ENCODE assay signal across 9 mouse cellular contexts in the genomic region with DNA sequence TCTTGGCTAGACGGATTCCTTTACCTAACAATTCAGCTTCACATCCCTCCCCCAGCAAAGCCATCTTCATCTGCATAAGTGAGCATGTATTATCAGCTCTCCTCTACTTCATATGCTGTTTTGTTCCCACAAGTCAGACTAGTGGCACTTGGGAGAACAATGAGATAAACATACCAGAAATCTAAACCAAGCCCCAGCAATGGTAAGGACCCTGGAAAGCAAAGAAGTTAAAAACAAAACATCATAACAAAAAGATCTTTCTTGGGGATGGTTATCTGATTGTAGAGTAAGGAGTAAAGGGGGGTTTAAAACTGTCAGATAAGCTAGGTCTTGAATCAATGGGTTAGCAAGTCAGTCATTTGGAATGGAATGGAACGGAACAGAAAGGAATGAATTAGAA. TPM values are rescaled to one million over a fixed set of nuclear protein-coding genes. Genes with fewer than 3 reads are reported as not detected.
DNase-seq lines count a peak whose midpoint lies in the region; ATAC-seq and TF ChIP-seq lines count a peak whose summit lies in the region.
"Had no signal": no experiment of that assay in that cellular context is flagged by ENCODE, and none has a peak within 500 bp of the region (broad histone marks: within the 10 kb centered on the region; RNA-seq: fewer than 3 reads in every experiment).

No protein-coding gene starts in this region.

- H3K4me3 ChIP-seq in heart, postnatal 0 days (ENCODE audit: low read depth, low read length): peak overlapping the region; percentile 81
- peak overlapping the region; percentile 85 for H3K4me3 ChIP-seq in forebrain, postnatal 0 days (ENCODE audit: low read depth, low read length)

- peak overlapping the region; percentile 80 for H3K4me2 ChIP-seq in heart, postnatal 0 days (ENCODE audit: low read depth, low read length)
- peak overlapping the region; percentile 69 for H3K4me2 ChIP-seq in forebrain, postnatal 0 days (ENCODE audit: low read depth)

- H3K4me1 ChIP-seq in heart, postnatal 0 days (ENCODE audit: control insufficient read depth, insufficient read depth): peaks cover 13% of the 10 kb centered on the region
- peaks cover 4% of the 10 kb centered on the region; the same call in 1 of the 2 replicates for H3K4me1 ChIP-seq in forebrain, postnatal 0 days (ENCODE audit: insufficient read depth)

- no peaks in the 10 kb centered on the region for H3K9me3 ChIP-seq in heart, postnatal 0 days (replicated peaks; ENCODE audit: control insufficient read depth, low read length)
- no peaks in the 10 kb centered on the region for H3K9me3 ChIP-seq in forebrain, postnatal 0 days (ENCODE audit: low read length)

- 25% methylated on average over 2 of the region's 2 CpGs for WGBS in heart, postnatal 0 days
- 4% methylated on average over 2 of the region's 2 CpGs for WGBS in forebrain, postnatal 0 days

- no peaks in the 10 kb centered on the region for H3K36me3 ChIP-seq in heart, postnatal 0 days (replicated peaks; ENCODE audit: control insufficient read depth, insufficient read depth, low read length)
- no peaks in the 10 kb centered on the region for H3K36me3 ChIP-seq in forebrain, postnatal 0 days (ENCODE audit: insufficient read depth)

- H3K27me3 ChIP-seq in heart, postnatal 0 days (ENCODE audit: control insufficient read depth, insufficient read depth, low read length): no peaks in the 10 kb centered on the region
- H3K27me3 ChIP-seq in forebrain, postnatal 0 days (ENCODE audit: insufficient read depth, low read length): no peaks in the 10 kb centered on the region
- H3K27me3 ChIP-seq: Patski had no signal

- no peak for TF ChIP-seq EP300 in heart, postnatal 0 days (IDR thresholded peaks at IDR 0.05; ENCODE audit: low read depth)

- no peak for DNase-seq in heart, postnatal 0 days (ENCODE audit: low spot score)
- no peak for DNase-seq in heart, postnatal 4 days
- peak; percentile 20 for DNase-seq in MN1 (ENCODE audit: low spot score)
- DNase-seq in forebrain, postnatal 0 days: no peak
- no peak for DNase-seq in right cerebral cortex, adult 18-20 months
- no peak for DNase-seq in adrenal gland, postnatal 25 days

- H3K9ac ChIP-seq in heart, postnatal 0 days (replicated peaks; ENCODE audit: low read depth, low read length): peak overlapping the region; percentile 83
- H3K9ac ChIP-seq in forebrain, postnatal 0 days: peak overlapping the region; percentile 91

- ATAC-seq in heart, postnatal 0 days (ENCODE audit: insufficient read depth, low read depth): no peak
- no peak for ATAC-seq in forebrain, postnatal 0 days
- 0 out of 2 replicates have a peak, but pooled peaks have one; percentile 27 for ATAC-seq in megakaryocyte-erythroid progenitor cell, adult 5-6 weeks (replicated peaks; ENCODE audit: low FRiP score, low TSS enrichment, poor library complexity, severe bottlenecking)
- no peak for ATAC-seq in inflammation-experienced regulatory T-cells, adult 6 months

- TF ChIP-seq CTCF in heart, postnatal 0 days (IDR thresholded peaks at IDR 0.05; ENCODE audit: low read depth): no peak
- TF ChIP-seq CTCF in forebrain, postnatal 0 days (IDR thresholded peaks at IDR 0.05; ENCODE audit: low read depth): no peak

- H3K27ac ChIP-seq in heart, postnatal 0 days (ENCODE audit: low read depth): no peak overlapping the region
- H3K27ac ChIP-seq in forebrain, postnatal 0 days (ENCODE audit: low read depth, low read length): peak overlapping the region; percentile 84

RNA-seq across cellular contexts. Expression of gene Flywch1, which starts 0.9 kb away (rescaled TPM):
- 54.5 and 72.2 TPM in 2 replicates for total RNA-seq in heart, postnatal 0 days (2014; rRNA removed; ENCODE audit: low replicate concordance)
- 32.4 and 34.8 TPM in 2 replicates for polyA plus RNA-seq in heart, postnatal 0 days (2015; fragmentation: Nextera tagmentation; extraction: Ambion mirVana)
- total RNA-seq in heart, postnatal 4 days (2021): 10 to 100 TPM; 32.8 to 33.4 TPM
- 167 and 189 TPM in 2 replicates for total RNA-seq in forebrain, postnatal 0 days (2014; rRNA removed)
- 117 and 135 TPM in 2 replicates for polyA plus RNA-seq in forebrain, postnatal 0 days (2015; fragmentation: Nextera tagmentation; extraction: Ambion mirVana)
- total RNA-seq in megakaryocyte-erythroid progenitor cell, adult 5-6 weeks (2014; fragmentation: Nextera tagmentation): 7.6 and 11.7 TPM in 2 replicates
- 12.5 and 15.4 TPM in 2 replicates for total RNA-seq in megakaryocyte-erythroid progenitor cell, adult 5-6 weeks (2017)
- polyA plus RNA-seq in inflammation-experienced regulatory T-cells, adult 6 months (2017; shearing (Covaris generic)): 10 to 100 TPM; 13.2 to 15.6 (median 13.7) TPM
- total RNA-seq in adrenal gland, postnatal 25 days (2021): 47.9 and 56.3 TPM in 2 replicates

RNA-seq across cellular contexts. Expression of gene Flywch2, which starts 15.4 kb away (rescaled TPM):
- total RNA-seq in heart, postnatal 0 days (2014; rRNA removed; ENCODE audit: low replicate concordance): 3.8 TPM in 1 of 2 replicates, not detected in the other
- polyA plus RNA-seq in heart, postnatal 0 days (2015; fragmentation: Nextera tagmentation; extraction: Ambion mirVana): 4.5 and 4.9 TPM in 2 replicates
- 1 to 10 TPM; 1.2 to 2.2 TPM for total RNA-seq in heart, postnatal 4 days (2021)
- 55.0 and 69.2 TPM in 2 replicates for total RNA-seq in forebrain, postnatal 0 days (2014; rRNA removed)
- polyA plus RNA-seq in forebrain, postnatal 0 days (2015; fragmentation: Nextera tagmentation; extraction: Ambion mirVana): 77.4 and 79.2 TPM in 2 replicates
- 3.1 and 5.6 TPM in 2 replicates for total RNA-seq in megakaryocyte-erythroid progenitor cell, adult 5-6 weeks (2014; fragmentation: Nextera tagmentation)
- total RNA-seq in megakaryocyte-erythroid progenitor cell, adult 5-6 weeks (2017): not detected in 2 replicates
- 1 to 10 TPM; 1.3 to 3.1 (median 2.3) TPM for polyA plus RNA-seq in inflammation-experienced regulatory T-cells, adult 6 months (2017; shearing (Covaris generic))
- total RNA-seq in adrenal gland, postnatal 25 days (2021): 4.9 and 7.6 TPM in 2 replicates

RNA-seq across cellular contexts. Expression of gene Srrm2, which starts 19.8 kb away (rescaled TPM):
- total RNA-seq in heart, postnatal 0 days (2014; rRNA removed; ENCODE audit: low replicate concordance): 72.8 and 85.9 TPM in 2 replicates
- polyA plus RNA-seq in heart, postnatal 0 days (2015; fragmentation: Nextera tagmentation; extraction: Ambion mirVana): 184 and 196 TPM in 2 replicates
- 100 to 1,000 TPM; 275 to 287 TPM for total RNA-seq in heart, postnatal 4 days (2021)
- 106 and 147 TPM in 2 replicates for total RNA-seq in forebrain, postnatal 0 days (2014; rRNA removed)
- 218 and 384 TPM in 2 replicates for polyA plus RNA-seq in forebrain, postnatal 0 days (2015; fragmentation: Nextera tagmentation; extraction: Ambion mirVana)
- 699 and 735 TPM in 2 replicates for total RNA-seq in megakaryocyte-erythroid progenitor cell, adult 5-6 weeks (2014; fragmentation: Nextera tagmentation)
- total RNA-seq in megakaryocyte-erythroid progenitor cell, adult 5-6 weeks (2017): 134 and 162 TPM in 2 replicates
- 100 to 1,000 TPM; 271 to 328 (median 302) TPM for polyA plus RNA-seq in inflammation-experienced regulatory T-cells, adult 6 months (2017; shearing (Covaris generic))
- total RNA-seq in adrenal gland, postnatal 25 days (2021): 825 and 1,016 TPM in 2 replicates

RNA-seq across cellular contexts. Expression of gene Kremen2, which starts 24.9 kb away (rescaled TPM):
- 0.97 TPM in 1 of 2 replicates, not detected in the other for total RNA-seq in heart, postnatal 0 days (2014; rRNA removed; ENCODE audit: low replicate concordance)
- not detected in 2 replicates for polyA plus RNA-seq in heart, postnatal 0 days (2015; fragmentation: Nextera tagmentation; extraction: Ambion mirVana)
- not detected for total RNA-seq in heart, postnatal 4 days (2021)
- total RNA-seq in forebrain, postnatal 0 days (2014; rRNA removed): 0.38 and 0.90 TPM in 2 replicates
- 0.23 and 0.82 TPM in 2 replicates for polyA plus RNA-seq in forebrain, postnatal 0 days (2015; fragmentation: Nextera tagmentation; extraction: Ambion mirVana)
- 0.52 TPM in 1 of 2 replicates, not detected in the other for total RNA-seq in megakaryocyte-erythroid progenitor cell, adult 5-6 weeks (2014; fragmentation: Nextera tagmentation)
- not detected in 2 replicates for total RNA-seq in megakaryocyte-erythroid progenitor cell, adult 5-6 weeks (2017)
- 1 to 10 TPM in 2 of 3 experiments, under 1 TPM in 1; 0.78 to 3.2 (median 1.1) TPM for polyA plus RNA-seq in inflammation-experienced regulatory T-cells, adult 6 months (2017; shearing (Covaris generic))
- total RNA-seq in adrenal gland, postnatal 25 days (2021): not detected in 2 replicates
- polyA plus RNA-seq: Patski had no signal

RNA-seq across cellular contexts. Expression of gene Paqr4, which starts 29.8 kb away (rescaled TPM):
- total RNA-seq in heart, postnatal 0 days (2014; rRNA removed; ENCODE audit: low replicate concordance): 21.7 and 28.7 TPM in 2 replicates
- 13.6 and 15.8 TPM in 2 replicates for polyA plus RNA-seq in heart, postnatal 0 days (2015; fragmentation: Nextera tagmentation; extraction: Ambion mirVana)
- 10 to 100 TPM; 19.1 to 19.3 TPM for total RNA-seq in heart, postnatal 4 days (2021)
- 51.9 and 54.9 TPM in 2 replicates for total RNA-seq in forebrain, postnatal 0 days (2014; rRNA removed)
- 48.8 and 56.9 TPM in 2 replicates for polyA plus RNA-seq in forebrain, postnatal 0 days (2015; fragmentation: Nextera tagmentation; extraction: Ambion mirVana)
- total RNA-seq in megakaryocyte-erythroid progenitor cell, adult 5-6 weeks (2014; fragmentation: Nextera tagmentation): 7.2 and 13.3 TPM in 2 replicates
- total RNA-seq in megakaryocyte-erythroid progenitor cell, adult 5-6 weeks (2017): 6.2 and 11.6 TPM in 2 replicates
- 1 to 10 TPM; 1.3 to 7.2 (median 2.5) TPM for polyA plus RNA-seq in inflammation-experienced regulatory T-cells, adult 6 months (2017; shearing (Covaris generic))
- total RNA-seq in adrenal gland, postnatal 25 days (2021): 10.4 and 11.7 TPM in 2 replicates
